Mouse (Mus musculus) kidney, postnatal 0 days (tissue): ENCODE results near the gene Ltbp2. TPM values are rescaled to one million over a fixed set of nuclear protein-coding genes. Genes with fewer than 3 reads are reported as not detected.

ENCODE experiments used
- ATAC-seq: fragments of 200-750 bp; cut with Nextera tagmentation; replicated peaks from 2 replicates; pipeline ENCODE4 v1.8.0; 2017; ENCODE audit warnings: low read depth, moderate number of reproducible peaks, moderate TSS enrichment, moderate library complexity; ENCODE audit not compliant: low FRiP score
- DNase-seq: peaks from one replicate; pipeline ENCODE4 v3.0.0-alpha.2; 2016; ENCODE audit warnings: low spot score
- H3K27ac ChIP-seq: fragments of 300-500 bp; sonication (generic); 2 replicates; pipeline ENCODE4 v1.5.1; 2014; ENCODE audit warnings: mild to moderate bottlenecking
- H3K27me3 ChIP-seq: fragments of 300-500 bp; sonication (generic); 2 replicates; pipeline ENCODE4 v1.6.1; 2014; ENCODE audit warnings: low read length, mixed read lengths; ENCODE audit not compliant: insufficient read depth
- H3K36me3 ChIP-seq: fragments of 300-500 bp; sonication (generic); 2 replicates; pipeline ENCODE4 v1.6.1; 2014; ENCODE audit warnings: low read length, mixed read lengths; ENCODE audit not compliant: insufficient read depth
- H3K4me1 ChIP-seq: fragments of 300-500 bp; sonication (generic); replicated peaks from 2 replicates; pipeline ENCODE4 v1.6.1; 2014; ENCODE audit warnings: antibody characterized with exemption, low read length, mixed read lengths; ENCODE audit not compliant: insufficient read depth
- H3K4me2 ChIP-seq: fragments of 300-500 bp; sonication (generic); 2 replicates; pipeline ENCODE4 v1.6.1; 2014; ENCODE audit warnings: mild to moderate bottlenecking, low read length, moderate library complexity, mixed read lengths
- H3K4me3 ChIP-seq: fragments of 300-500 bp; sonication (generic); replicated peaks from 2 replicates; pipeline ENCODE4 v1.5.1; 2014; ENCODE audit warnings: low read depth, low read length
- H3K9ac ChIP-seq: fragments of 300-500 bp; sonication (generic); 2 replicates; pipeline ENCODE4 v1.6.1; 2014; ENCODE audit warnings: low read depth, low read length
- H3K9me3 ChIP-seq: fragments of 300-500 bp; sonication (generic); replicated peaks from 2 replicates; pipeline ENCODE4 v1.6.1; 2016; ENCODE audit warnings: low read length, inconsistent platforms, mixed read lengths
- CTCF ChIP-seq: IDR thresholded peaks from 2 replicates; pipeline ENCODE4 v1.5.1; 2016; ENCODE audit warnings: antibody characterized with exemption, low read depth, mild to moderate bottlenecking, moderate library complexity
- WGBS: fragments of 180-500 bp; shearing (Covaris S2); extraction: QIAGEN DNeasy Blood & Tissue Kit; methylation state at CpG from one replicate; pipeline ENCODE4 v1.1.7; 2014; 5-methylcytosine and 5-hydroxymethylcytosine counted together
- polyA plus RNA-seq: library from polyadenylated mRNA; unstranded; fragments of >200 nt; fragmentation: Nextera tagmentation; extraction: Ambion mirVana; gene quantifications from 2 replicates; pipeline ENCODE4 v1.2.1, GENCODE M21; 2015

Gene Ltbp2
- polyA plus RNA-seq, 1 experiment from 2014 or later = 0.14 TPM

- H3K27ac ChIP-seq = no peak overlapping the region
- DNase-seq = no peak
- no peak for ATAC-seq
These were observed 143.0 kb downstream of the Ltbp2 start for GRCm38 (mm10) chr12:84733366-84733765.

More at GRCm38 (mm10) chr12:84733366-84733765, 143.0 kb downstream of the Ltbp2 start:
- no peaks in the 10 kb centered on the region for H3K4me1 ChIP-seq
- H3K4me2 ChIP-seq = no peak overlapping the region
- H3K9me3 ChIP-seq = no peaks in the 10 kb centered on the region
- no peaks in the 10 kb centered on the region for H3K36me3 ChIP-seq
- no peaks in the 10 kb centered on the region for H3K27me3 ChIP-seq
- TF ChIP-seq CTCF = no peak
- no peak overlapping the region for H3K4me3 ChIP-seq
- no peak overlapping the region for H3K9ac ChIP-seq
- 71% methylated on average over 13 of the region's 13 CpGs for WGBS

Other genes with a start within 250 kb of the Ltbp2 start
- not detected in 2 replicates for gene Vrtn, start 235.5 kb downstream of the Ltbp2 start, polyA plus RNA-seq
- gene Syndig1l, start 177.7 kb downstream of the Ltbp2 start, polyA plus RNA-seq = not detected in 2 replicates
- 70.5 and 75.7 TPM in 2 replicates for gene Npc2, start 103.4 kb downstream of the Ltbp2 start, polyA plus RNA-seq
- gene Isca2, start 103.3 kb downstream of the Ltbp2 start, polyA plus RNA-seq = 152 and 168 TPM in 2 replicates
- gene Fcf1, start 94.4 kb upstream of the Ltbp2 start, polyA plus RNA-seq = 137 and 143 TPM in 2 replicates
- gene Arel1, start 94.4 kb upstream of the Ltbp2 start, polyA plus RNA-seq = 8.8 and 9.8 TPM in 2 replicates
- 19.5 and 19.7 TPM in 2 replicates for gene Ylpm1, start 119.8 kb upstream of the Ltbp2 start, polyA plus RNA-seq
- gene Prox2, start 234.2 kb upstream of the Ltbp2 start, polyA plus RNA-seq = 3.0 and 3.3 TPM in 2 replicates
- 123 and 131 TPM in 2 replicates for gene Dlst, start 234.3 kb upstream of the Ltbp2 start, polyA plus RNA-seq